Mouse (Mus musculus) myocyte (in vitro differentiated cells): ENCODE measurements around the gene Bahcc1.

Experiments used
- CEBPB ChIP-seq: IDR thresholded peaks from 2 replicates; pipeline ENCODE4 v1.6.1; 2011; ENCODE audit warnings: mild to moderate bottlenecking, moderate library complexity; ENCODE audit not compliant: poor library complexity, insufficient read depth, severe bottlenecking
- E2F4 ChIP-seq: IDR thresholded peaks from one replicate; pipeline ENCODE4 v1.6.1; 2011; ENCODE audit warnings: mild to moderate bottlenecking, control low read depth, moderate library complexity; ENCODE audit not compliant: insufficient read depth
- POLR2A ChIP-seq: IDR thresholded peaks from one replicate; pipeline ENCODE4 v1.6.1; 2011; ENCODE audit warnings: low read depth, mild to moderate bottlenecking, control low read depth, moderate library complexity; ENCODE audit not compliant: insufficient read length
- POLR2AphosphoS2 ChIP-seq: IDR thresholded peaks from one replicate; pipeline ENCODE4 v1.6.1; 2011; ENCODE audit warnings: low read depth, control low read depth; ENCODE audit not compliant: insufficient read length
- SRF ChIP-seq: IDR thresholded peaks from one replicate; pipeline ENCODE4 v1.6.1; 2011; ENCODE audit warnings: low read depth; ENCODE audit not compliant: control insufficient read depth, insufficient read length
- TCF12 ChIP-seq: IDR thresholded peaks from one replicate; pipeline ENCODE4 v1.6.1; 2011; ENCODE audit warnings: mild to moderate bottlenecking, control low read depth; ENCODE audit not compliant: poor library complexity, insufficient read depth, severe bottlenecking

- TF ChIP-seq POLR2A: no peak
- no peak for TF ChIP-seq SRF
- no peak for TF ChIP-seq TCF12
- no peak for TF ChIP-seq CEBPB
- no peak for TF ChIP-seq POLR2AphosphoS2
- no peak for TF ChIP-seq E2F4
Observed at GRCm38 (mm10) chr11:120289644-120290043, 56.9 kb downstream of the Bahcc1 start.
